Mouse (Mus musculus) urinary bladder, postnatal 4 days (tissue): ENCODE results near the gene Use1.
"Not testable (repeated sequence)": the region's sequence is repeated elsewhere in the genome, so short reads cannot be mapped to it uniquely, and the experiment has no call there.

ENCODE experiments used
- DNase-seq, 2 experiments: peaks; one replicate each; pipeline ENCODE4 v3.0.0; 2021 to 2022; ENCODE audit warnings: low spot score in 2 of 2

The Use1 gene

DNA sequence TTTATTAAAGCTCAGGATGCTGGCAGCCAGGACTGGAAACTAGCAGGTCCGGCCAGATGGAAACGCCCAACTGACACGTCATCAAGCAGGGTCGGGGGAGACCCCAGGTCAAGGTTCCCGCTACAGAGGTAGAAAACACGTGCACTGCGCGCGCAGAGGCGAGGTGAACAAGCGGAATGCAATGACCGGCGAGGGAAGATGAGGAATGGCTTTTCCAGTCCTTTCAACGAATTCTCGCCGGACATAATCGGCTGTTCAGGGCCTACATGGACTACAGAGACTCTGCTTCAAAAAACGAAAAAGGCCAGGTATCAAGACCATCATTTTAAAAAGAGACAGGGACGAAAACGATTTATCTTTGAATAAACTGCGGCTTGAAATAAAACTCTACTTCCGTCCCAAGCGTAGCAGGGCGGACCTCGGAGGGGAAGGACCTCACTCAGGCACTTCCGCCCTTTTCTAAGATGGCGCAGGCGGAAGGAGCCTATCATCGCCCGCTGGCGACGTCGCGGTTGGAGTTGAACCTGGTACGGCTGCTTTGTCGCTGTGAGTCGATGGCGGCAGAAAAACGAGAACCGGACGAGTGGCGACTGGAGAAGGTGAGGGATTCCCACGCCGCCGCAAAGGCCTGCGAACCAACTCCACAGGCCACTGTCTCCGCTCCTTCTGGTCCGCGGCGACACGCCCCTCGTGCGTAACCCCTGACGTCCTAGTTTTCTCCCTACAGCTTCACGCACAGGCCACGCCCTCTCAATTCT is at the start of gene Use1:
Use1 (plus strand) TSS at position 78 of the 758 bp plus-strand sequence.
- DNase-seq = peak; percentile 85 to 86

DNA sequence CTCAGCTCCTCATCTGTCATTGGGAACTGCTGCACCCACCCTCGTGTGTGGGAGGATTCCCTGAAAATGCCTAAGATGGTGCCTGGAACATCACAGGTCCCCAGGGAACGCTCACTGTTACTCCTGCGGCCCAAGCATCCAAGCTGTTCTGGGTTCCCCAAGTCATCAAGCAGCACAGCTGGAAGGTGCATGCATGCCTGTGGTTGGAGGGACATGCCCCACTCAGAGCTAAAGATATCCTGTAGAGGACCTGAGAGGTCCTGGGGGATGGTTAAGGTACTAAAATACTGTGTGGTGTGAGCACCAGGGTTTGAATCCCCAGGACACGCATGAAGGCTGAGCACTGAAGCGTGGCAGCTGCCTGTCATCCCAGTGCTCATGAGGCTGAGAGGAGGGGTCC is 48.0 kb upstream of the Use1 start:
- DNase-seq = not testable (repeated sequence)

DNA sequence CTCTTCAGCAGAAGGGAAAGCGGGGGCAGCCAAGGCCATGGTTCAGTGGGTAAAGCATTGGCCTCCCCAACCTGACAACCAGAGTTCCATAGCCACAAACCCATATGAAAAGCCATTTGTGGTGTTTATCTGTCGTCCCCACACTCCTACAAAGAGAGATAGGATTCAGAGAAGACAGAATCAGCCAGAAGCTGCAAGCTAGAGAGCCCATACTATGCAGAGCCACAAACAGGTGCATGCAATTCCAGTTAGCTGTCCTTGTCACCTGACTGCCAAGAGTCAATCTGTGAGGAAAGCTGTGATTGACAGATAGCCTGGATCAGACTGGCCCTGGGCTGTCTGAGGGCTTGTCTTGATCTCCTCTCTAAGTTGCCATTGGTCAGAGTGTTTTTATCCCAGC is 46.9 kb upstream of the Use1 start:
- not testable (repeated sequence) for DNase-seq

DNA sequence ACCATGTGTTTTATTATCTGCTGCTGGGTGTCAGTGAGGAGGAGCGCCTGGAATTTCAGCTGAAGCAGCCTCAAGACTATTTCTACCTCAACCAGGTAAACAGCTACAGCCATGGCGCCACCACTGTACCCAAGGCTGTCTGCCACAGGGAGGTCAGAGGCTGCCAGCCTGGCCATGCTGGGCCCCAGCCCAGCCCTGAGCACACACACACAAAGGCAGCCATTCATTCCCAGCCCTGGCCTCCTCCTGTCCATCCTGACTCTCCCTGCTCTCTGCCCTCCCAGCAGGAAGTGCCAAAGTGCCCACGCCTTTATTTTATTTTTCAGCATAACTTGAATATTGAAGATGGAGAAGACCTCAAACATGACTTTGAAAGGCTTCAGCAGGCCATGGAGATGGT is 43.7 kb upstream of the Use1 start:
- no peak for DNase-seq

DNA sequence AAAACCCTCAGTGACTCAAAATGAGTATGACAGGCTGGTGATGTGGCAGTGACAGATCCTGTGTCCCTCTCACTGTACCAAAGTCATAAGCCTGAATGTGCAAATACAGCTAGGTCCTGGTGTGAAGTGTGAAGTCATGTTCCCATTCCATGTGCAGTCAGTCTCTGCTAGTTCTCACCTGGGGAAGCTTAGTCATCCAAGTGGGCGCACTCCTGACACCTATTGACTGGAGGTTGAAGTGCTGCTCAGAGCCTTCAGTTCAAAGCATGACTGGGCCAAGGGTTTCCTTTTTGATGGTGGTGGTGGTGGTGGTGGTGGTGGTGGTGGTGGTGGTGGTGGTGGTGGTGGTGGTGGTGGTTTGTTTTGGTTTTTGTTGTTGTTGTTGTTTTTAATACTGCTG is 41.8 kb upstream of the Use1 start:
- no peak for DNase-seq

DNA sequence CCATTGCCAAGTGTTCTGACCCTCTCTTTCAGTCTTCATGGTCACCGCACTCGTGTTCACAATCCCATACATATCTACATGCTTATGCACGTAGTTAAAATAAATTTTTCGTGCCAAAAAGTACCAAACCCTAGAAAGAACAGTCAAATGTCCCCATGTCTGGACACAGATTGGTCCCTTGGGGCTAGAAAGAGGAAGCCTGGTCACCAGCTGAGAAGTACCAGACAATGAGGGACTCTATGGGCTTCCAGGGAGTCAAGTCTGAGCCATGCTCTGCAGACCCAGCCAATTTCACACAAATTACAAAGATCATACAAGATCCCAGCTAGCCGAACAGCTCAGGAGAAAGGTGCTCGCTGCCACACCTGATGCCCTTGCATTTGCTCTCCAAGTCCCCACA is 28.8 kb upstream of the Use1 start:
- DNase-seq = not testable (repeated sequence)

DNA sequence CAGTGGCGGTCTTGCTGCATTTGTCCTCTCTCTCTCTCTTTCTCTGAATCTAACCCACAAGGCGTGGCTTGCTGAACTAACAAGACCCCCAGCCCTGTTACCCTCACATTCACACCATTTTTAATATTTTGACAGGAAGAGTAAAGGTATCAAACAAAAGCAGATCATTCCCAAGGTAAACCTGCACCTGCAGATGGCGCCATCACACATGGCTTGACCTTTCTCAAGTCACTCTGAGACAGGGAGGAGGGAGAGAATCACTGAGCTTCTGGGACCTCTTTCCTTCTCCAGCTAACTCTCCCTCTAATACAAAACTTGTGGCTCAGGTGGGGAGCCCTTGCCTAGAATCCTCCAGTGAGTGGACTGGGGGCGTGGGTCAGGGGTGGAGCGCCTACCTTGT is 26.0 kb upstream of the Use1 start:
- DNase-seq = no peak

DNA sequence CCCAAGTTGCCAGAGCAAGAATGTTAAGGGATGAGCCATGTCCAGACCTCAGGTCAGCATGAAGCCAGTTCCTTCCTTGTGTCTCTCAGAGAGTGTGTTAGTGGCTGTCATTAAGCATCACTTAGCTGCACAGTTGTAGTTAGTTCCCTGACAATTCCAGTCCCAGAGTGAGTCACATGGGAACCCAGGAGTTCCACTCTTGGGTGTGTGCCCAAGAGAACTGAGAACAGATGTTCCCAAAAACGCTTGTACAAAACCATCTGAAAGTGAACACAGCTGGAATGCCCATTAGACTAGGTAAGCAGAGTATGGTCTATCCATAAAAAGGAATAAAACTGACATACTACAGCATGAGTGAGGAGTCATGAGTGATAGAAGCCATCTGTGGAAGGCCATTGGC is 20.1 kb upstream of the Use1 start:
- DNase-seq = no peak

DNA sequence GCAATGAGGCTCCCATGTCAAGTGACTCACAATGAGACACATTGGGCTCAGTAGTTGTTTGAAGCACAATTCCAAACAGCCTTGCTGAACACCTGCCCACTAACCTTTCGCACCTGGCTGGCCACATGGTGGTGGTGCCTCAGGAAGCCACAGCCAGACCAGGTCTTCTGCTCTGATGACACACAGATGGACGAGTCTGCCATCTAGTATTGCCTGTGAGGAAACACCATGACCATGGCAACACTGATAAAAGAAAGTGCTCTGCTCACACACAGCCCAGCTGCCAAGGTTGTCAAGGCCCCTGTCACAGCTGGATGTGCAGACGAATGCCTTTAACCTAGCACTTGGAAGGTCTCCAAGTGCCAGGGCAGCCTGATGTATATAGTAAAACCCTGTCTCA is 15.5 kb upstream of the Use1 start:
- no peak for DNase-seq

DNA sequence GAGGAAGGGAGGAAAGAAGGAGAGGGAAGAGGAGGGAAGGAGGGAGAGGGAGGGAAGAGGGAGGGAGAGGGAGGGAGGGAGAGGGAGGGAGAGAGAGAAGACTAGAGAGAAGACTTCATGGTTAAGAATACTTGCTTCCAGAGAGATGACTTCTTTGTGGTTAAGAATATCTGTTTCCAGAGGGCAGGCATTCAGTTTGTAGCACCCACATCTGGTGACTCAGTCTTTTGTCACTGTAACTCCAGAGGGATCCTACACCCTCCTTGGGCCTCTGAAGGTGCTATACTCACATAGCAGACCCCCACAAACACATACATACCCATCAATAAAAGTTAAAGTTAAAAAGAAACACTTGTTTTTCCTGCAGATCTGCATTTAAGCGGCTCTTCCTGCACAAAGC is 15.1 kb upstream of the Use1 start:
- no peak for DNase-seq

DNA sequence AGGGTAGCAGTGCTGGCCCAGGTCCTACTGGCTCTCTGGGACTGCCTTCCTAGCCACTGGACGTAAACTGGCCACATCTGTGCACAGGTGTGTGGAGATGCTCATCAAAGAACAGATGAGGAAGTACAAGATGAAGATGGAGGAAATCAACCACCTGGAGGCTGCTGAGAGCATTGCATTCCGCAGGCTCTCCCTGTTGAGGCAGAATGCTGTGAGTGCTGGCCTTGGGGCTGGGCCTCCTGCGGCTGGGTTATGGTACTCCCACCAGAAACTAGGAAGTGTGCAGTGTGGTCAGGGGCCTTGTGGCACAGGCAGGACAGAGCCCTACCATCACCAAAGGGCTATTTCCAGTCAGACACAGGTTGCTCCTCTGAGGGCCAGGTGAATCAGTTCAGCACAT is 8.6 kb upstream of the Use1 start:
- DNase-seq = no peak

DNA sequence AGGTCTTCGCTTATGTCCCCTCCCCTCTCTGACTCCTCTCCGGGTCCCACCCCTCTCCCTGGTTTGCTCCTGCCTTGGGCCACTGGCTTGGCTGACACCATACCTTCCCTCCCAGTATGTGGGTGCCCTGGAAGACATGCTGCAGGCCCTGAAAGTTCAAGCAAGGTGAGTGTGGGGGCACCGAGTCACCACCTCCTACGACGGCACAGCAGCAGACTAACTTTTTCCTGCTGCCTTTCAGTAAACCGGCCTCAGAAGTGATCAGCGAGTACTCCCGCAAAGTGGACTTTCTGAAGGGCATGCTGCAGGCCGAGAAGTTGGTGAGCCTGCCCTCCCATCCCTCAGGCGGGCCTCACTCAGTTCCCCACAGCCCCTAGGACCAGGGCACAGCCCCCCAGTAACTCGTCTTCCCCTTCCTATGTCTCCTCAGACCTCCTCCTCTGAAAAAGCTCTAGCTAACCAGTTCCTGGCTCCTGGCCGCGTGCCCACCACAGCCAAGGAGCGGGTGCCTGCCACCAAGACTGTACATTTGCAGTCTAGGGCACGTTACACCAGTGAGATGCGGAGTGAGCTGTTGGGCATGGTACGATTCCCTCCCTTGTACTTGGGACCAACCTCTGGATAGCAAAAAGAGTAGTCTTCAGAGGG is 1.0 kb downstream of the Use1 start:
- DNase-seq = no peak

DNA sequence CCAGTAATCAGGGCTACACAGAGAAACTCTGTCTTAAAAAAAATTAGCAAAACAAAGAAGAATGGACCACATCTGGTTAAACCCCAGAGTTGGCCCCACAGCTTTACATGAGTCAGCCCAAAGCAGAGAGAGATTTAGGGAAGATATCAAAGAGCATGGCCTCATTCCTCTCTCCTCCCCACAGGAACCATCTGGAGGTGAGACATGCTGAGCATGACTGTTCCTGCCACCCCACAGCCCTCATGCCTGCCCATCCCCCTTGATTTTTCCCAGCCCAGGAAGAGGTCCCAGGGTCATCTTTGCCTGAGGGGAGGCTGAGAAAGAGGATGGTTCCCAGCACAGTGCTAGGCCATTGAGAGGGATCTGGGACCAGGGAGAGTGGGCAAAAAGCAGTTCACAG is 1.7 kb downstream of the Use1 start:
- DNase-seq = no peak

DNA sequence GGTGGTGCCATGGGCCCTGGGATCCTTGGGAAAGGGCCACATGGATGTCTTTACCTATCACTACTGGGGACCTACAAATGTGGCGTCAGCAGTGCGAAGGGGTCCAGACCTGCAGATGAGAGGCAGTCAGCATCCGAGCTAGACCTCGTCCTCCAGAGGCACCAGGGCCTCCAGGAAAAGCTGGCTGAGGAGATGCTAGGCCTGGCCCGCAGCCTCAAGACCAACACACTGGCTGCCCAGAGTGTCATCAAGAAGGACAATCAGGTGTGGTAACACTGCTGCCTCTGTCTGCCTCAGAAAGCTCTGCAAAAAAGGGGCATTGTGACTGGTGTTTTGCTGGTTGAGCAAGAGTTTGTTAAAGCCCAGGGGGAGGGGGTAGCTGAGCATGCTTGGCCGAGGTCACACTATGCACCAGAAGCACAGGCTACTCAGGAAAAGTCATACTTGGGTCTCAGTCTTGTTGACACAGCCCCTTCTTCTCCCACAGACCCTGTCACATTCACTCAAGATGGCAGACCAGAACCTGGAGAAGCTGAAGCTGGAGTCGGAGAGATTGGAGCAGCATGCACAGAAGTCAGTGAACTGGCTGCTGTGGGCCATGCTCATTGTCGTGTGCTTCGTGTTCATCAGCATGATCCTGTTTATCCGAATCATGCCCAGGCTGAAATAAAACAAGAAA is 2.5 kb downstream of the Use1 start:
- DNase-seq = no peak

DNA sequence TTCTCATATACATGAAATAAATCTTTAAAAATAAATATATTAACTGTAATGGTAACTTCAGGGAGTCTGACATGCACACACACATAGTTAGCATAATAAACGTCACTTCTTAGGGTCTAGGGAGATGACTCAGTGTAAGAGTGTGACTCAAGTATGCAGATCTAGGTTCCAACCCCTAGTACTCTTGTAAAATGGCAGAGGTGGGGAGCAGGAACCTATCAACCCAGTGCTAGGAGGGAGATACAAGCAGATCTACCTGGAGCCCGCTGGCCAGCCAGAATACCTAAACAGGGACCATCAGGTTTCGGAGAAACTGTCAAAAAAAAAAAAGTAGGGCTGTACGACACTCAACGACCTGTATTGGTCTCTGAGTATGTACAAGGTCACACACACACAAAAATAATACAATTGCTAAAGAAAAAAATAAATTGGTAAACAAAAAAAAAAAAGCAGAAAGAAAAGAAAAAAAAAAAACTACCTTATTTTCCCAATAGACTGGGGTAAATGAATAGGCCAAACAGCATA is 4.1 kb downstream of the Use1 start:
- no peak for DNase-seq

DNA sequence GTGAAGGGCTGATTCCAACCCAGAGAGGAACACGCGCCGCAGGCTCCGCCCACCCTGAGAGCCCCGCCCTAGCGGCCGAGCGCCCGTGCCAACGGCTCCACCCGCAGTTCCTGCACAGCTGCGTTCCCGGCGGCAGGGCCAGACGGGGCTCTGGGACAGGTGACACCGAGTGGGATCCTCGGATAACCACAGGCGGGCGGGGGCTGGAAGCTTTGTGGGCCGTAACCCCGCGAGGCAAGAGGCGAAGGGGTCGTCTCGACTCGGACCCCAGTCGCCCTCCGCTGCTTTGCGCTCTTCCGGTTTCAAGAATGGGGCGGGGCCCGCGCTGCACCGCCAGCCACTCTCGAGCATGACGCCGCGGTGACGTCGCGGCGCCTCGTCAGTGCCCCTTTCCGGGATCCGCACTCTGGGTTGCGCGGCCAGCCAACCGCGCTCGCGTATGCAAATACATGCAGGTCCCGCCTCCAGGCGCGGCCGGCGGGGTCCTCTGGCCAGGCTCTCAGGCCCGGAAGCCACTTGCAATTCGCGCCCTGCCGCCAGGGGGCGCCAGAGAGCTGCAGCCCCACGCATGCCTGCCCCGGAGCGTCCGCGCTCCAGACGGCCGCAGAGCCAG is 4.7 kb downstream of the Use1 start, which contains the start of gene Ocel1:
Ocel1 (plus strand) TSS at position 63 of the 613 bp plus-strand sequence.
- DNase-seq = peak; percentile 96

DNA sequence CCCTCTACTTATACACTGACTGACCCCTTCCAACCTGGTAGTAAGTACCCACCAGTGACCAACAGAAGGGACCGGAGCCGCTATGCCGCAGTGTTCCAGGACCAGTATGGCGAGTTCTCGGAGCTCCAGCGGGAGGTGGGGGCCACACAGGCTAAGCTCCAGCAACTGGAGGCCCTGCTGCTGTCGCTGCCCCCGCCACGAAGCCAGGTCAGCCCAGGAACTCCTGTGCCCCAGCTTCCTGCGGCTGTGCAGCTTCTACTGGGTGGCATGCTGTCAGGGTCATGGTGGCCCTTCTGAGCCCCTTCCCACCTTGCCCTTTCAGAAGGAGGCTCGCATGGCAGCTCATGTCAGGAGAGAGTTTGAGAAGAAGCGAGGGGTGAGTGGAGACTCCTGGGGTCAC is 5.8 kb downstream of the Use1 start:
- no peak for DNase-seq

DNA sequence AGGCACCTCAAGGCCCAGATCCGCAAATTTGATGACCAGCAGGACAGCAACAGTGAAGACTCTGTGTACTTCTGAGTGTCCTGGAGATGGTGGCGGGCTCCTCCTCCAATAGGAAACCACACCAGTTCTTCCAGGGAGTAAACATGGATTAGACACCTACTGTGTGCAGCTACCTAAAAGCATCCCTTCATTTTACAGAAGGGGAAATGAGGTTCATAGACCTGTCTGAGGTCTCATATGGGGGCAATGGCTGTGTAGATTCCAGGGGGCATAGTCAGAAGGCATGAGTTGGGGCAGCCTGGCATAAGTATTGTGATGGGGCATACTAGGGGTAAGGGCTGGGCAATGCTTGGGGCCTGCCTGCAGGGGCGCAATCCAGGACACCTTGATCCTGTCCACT is 6.4 kb downstream of the Use1 start:
- DNase-seq = no peak

DNA sequence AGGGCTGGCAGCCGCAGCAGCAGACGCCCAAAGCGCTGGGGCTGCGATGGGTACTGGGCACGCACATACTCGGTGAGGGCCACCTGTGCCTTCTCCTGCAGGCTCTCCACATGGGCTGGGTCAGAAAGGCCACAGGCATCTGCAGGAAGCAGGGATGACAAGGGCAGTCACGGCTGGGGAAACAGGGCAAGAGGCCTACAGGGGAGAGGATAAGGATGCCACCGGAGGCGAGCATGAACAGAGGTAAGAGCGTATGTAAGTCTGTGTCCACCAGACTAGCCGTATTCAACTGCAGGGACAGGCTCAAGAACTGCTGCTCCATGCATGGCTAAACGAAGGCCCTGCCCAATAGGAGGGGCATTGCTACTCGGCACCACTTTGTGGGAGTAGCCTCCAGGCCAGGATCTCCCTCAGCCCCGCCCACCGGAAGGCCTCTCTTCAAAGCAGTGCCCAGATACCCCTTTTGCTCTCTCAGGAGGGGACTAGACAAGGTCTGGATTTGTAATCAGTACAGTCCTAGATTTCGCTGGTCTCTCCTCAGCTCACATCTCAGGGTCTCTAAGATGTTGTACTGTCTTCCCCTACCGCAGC is 8.1 kb downstream of the Use1 start:
- no peak for DNase-seq

DNA sequence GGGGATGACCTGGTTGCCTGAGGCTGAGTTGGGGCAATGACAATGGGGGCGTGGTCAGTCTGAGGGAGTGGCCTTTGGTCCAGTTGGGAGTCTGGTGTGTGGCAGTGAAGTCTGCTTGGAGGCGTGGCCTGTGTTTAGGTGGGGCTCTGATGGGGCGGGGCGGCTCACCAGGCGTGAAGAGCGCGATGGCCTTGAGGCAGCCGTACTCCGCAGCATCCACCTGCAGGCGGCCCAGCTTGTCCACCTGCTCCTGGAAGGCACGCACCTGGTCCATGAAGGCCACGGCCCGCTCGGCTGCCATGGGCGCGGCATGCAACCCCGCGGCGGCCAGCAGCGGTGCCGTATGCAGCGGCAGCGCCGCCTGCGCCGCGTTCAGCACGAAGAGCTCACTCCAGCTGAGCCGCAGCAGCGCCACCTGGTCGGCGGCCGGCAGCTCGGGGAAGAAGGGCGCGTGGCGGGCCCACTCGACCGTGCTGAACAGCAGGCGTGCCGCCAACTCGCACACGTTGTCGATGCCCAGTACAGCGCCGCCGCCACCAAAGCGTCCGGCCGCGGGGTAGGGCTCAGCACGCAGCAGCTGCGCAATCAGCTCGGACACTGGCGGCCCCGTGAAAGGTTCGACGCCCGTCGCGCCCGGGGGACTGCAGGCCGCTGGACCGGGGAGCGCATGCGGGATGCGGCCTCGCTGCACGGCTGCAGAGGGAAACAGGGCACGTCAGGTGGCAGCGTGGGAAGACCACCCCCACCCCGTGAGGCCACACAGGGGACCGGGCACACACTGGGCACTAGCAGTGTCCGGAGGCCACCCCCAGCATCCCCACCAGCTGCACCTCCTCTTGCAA is 9.2 kb downstream of the Use1 start:
- peak in 1 of 2 experiments; percentile 52 for DNase-seq
